Mouse (Mus musculus) testis, adult 2 months (tissue): ENCODE measurements at regions not wholly inside any gene's neighbourhood (a gene's known extent, or its start where the extent isn't known, plus 50 kb on each side); places are given as distances from the start of the nearest gene placed in this dataset.

Experiments
- CTCF ChIP-seq: fragments of 200-500 bp; IDR thresholded peaks from 2 replicates; pipeline ENCODE4 v1.5.1; 2012; ENCODE audit warnings: low read depth, mild to moderate bottlenecking, inconsistent platforms, low read length, moderate library complexity; ENCODE audit not compliant: control insufficient read depth, insufficient read depth, insufficient replicate concordance
- POLR2A ChIP-seq: fragments of 200-500 bp; IDR thresholded peaks from 2 replicates; pipeline ENCODE4 v1.6.1; 2012; ENCODE audit warnings: low read depth, mild to moderate bottlenecking, inconsistent platforms, low read length, moderate library complexity; ENCODE audit not compliant: control insufficient read depth

DNA sequence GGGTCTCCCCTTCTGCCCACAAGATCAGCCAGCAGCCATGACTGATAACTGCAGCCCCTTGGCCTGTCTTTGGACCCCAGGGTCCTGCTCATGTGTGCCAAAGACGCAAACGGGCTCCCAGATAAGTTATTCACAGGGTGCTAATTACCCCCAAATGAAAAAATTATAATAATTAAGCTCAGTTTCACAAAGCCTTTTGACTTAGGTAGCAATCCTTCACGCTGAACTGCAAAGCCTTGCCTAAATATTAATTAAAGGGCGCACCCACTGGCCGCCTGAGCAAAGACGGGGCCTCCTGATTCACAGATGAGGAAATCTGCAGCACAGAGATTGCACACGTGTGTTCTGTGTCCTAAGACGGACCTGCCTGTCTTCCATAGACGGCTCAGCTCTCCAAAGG is 123.2 kb downstream of the Psmg1 start:
- TF ChIP-seq CTCF (no peak), POLR2A (no peak)
